Mouse (Mus musculus) cerebral cortex, adult 2 months (tissue): ENCODE measurements around the gene Tro.

Experiments used
- WGBS: fragments of 180-500 bp; shearing (Covaris S2); methylation state at CpG from one replicate; pipeline ENCODE4 v1.1.7; 2018; 5-methylcytosine and 5-hydroxymethylcytosine counted together

Tro gene

DNA sequence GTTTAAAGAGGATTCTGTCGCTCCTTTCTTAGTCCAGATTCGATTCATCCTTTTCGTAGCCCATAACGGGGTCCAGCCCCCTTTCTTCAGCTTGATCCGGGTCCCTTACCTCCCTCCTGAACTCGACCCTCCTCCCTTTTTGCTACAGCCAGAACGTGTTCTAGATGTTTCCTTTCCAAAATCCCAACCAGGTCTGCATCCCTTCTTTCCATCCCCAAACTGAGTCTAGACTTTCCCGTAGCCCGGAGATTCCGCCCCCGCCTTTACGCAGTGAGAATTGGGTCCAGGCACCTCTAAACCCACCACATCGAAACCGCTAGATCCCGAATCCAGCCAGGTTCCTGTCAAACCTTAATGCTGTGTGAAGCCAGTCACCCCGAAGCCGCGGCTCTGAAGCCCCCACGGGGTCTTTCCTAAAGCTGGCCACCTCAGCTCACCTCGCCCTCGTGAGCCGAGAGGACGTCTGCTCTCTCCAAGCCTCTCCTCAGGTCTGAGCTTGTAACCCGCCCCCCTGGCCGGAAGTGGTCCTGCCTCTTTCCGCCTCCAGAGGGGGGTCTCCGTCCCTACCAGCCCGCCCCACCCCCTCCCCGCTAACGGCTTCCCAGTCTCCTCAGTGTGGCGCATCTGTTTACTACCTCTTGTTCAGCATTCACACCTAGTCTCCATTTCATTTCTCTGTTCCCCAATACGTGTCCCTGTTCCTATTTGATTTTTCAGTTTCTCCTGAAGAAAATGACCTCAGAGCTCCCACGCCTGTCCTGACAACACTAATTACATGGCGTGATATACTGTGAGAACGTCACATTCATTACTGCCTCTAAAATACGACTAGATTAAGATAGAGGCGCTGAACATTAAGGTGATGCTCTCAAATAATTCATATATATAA is at the start of gene Tro:
Tro (minus strand) TSS at position 676 of the 889 bp plus-strand sequence.
- WGBS: 7% methylated on average over 37 of the region's 37 CpGs

DNA sequence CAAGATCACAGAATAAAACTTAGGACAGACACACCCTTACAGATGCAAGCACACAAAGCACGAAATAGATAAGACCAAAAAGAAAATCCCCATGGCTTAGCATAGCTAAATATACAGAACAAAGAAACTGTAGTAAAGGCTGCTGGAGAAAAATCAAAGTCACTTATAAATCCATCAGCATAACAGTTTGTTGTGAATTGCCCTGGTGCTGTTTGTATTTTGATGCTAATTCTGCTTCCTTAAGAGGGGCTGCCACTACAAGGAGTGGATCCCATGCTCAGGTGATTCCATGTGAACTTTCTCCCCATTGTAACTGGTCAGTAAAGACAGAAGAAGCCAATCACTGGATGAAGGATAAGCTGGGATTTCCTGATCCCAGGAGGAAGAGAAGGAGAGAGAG is 20.1 kb upstream of the Tro start:
- 70% methylated on average over 1 of the region's 1 CpGs for WGBS

DNA sequence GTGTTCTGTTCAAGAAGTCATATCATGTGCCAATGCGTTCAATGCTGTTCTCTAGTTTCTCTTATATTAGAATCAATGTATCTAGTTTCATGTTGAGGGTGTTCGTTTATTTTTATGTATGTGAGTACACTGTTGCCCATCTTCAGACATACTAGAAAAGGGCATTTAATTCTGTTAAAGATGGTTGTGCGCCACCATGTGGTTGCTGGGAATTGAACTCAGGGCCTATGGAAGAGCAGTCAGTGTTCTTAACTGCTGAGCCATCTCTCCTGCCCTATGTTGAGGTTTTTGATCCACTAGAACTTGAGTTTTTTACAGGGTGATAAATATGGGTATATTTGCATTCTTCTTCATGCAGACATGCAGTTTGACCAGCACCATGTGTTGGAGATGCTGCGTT is 5.4 kb upstream of the Tro start:
- WGBS: 37% methylated on average over 4 of the region's 4 CpGs

DNA sequence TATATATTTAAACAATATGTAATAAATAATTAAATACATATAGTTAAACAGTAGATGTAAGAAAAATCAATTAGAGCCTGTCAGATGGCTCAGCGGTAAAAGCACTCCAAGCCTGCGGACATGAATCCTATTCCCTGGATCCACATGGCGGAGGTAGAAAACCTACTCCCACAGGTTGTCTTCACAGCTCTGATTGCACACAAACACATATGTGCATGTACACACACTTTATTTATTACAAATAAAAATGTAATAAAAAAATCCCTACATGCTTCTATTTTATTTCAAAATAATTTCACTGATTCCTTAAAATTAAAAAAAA is 375 bp upstream of the Tro start:
- 22% methylated on average over 3 of the region's 3 CpGs for WGBS

DNA sequence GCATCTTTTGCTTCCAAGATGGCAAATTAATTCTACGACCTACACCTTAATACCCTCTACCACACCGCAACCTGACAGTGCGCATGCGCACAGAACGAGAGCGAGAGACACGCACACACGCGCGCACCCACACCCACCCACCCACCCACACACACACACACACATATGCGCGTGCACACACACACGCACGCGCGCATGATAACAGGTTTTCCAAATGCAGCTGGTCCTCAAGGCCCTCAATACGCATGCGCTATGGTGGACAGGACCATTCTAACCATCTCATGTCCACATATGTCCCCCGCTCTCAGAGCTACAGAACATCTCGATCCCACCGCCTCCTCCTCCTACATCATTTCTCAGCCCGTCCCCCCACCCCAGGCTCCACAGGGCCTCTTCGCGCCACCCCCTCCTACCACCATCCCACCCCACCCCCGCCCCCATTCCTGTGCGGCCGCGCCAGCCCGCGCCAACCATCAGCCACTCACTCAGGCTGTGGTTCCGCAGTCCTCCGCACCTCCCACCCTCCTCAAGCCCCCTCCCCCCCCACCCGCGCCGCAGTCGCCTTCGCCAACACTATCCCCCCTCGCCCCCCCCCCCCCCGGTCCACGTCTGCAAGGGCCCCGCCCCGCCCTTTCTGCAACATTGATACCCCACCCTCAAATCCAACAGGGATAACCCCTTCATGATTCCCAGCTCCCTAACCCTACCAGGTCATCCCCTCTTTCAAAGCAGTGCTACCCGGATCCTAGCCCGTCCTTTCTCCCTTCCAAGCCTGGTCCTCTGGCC is 1.1 kb downstream of the Tro start:
- WGBS: 24% methylated on average over 33 of the region's 44 CpGs

DNA sequence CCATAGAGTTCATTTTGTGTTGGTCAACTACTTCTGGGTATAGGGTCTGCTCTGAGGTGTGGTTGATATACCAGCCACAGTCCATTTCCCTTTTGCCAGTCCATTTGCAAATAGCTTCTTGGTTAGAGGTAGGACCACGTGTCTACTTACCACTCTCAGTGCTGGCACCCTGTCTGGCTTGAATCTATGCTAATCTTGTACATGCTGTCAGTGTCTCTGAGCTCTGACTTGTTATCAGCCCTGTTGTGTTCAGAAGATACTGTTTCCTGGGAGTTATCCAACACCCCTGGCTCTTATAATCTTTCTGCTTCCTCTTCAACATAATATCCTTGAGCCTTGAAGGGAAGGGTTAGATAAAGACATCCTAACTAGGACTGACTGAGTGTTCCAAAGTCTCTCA is 21.0 kb downstream of the Tro start:
- 86% methylated on average over 1 of the region's 1 CpGs for WGBS

DNA sequence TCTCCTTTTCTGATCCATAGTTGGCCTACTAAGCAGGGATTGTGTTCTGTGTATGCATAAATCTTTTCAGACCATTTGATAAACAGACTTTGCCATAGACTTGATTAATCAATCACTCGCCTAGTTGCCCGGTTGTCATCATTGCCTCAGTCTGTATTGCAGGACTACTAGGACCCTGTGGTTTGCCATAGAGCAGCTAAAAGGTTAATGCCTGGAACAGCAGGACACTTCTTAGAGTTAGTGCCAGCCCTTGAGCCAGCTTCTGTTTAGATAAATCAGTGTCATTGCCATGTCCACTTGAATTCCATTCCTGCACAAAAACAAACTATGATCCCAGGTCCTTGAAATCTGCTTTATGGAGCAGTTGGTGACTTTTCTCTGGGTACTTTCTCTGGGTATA is 58.5 kb downstream of the Tro start:
- 79% methylated on average over 2 of the region's 2 CpGs for WGBS
